18 mouse cellular contexts compared by ENCODE assay signal in genomic region chr11:83063941-83064349, GRCm38 (mm10). TPM values are rescaled to one million over a fixed set of nuclear protein-coding genes. Genes with fewer than 3 reads are reported as not detected.
DNase-seq lines count a peak whose midpoint lies in the region; ATAC-seq and TF ChIP-seq lines count a peak whose summit lies in the region.
"Had no signal": no experiment of that assay in that cellular context is flagged by ENCODE, and none has a peak within 500 bp of the region (broad histone marks: within the 10 kb centered on the region; RNA-seq: fewer than 3 reads in every experiment).

No protein-coding gene starts in this region.

- ATAC-seq in liver, embryonic 15.5 days (ENCODE audit: insufficient read depth) = no peak
- no peak for ATAC-seq in liver, embryonic 12.5 days
- ATAC-seq in megakaryocyte progenitor cell, adult 5-6 weeks (replicated peaks; ENCODE audit: poor library complexity) = peak; percentile 25

- H3K9ac ChIP-seq in liver, embryonic 15.5 days = no peak overlapping the region
- H3K9ac ChIP-seq in liver, embryonic 12.5 days = no peak overlapping the region
- H3K9ac ChIP-seq: lung, embryonic 14.5 days; midbrain, embryonic 12.5 days had no signal

- no peak for TF ChIP-seq POLR2A in bone marrow macrophage, adult 2 months (IDR thresholded peaks at IDR 0.05; ENCODE audit: borderline replicate concordance, low read depth, low read length)

- H3K9me3 ChIP-seq in liver, embryonic 15.5 days (replicated peaks) = no peaks in the 10 kb centered on the region
- H3K9me3 ChIP-seq in liver, embryonic 12.5 days (replicated peaks) = no peaks in the 10 kb centered on the region
- H3K9me3 ChIP-seq in midbrain, embryonic 10.5 days (replicated peaks) = no peaks in the 10 kb centered on the region
- H3K9me3 ChIP-seq: forebrain, embryonic 10.5 days; midbrain, embryonic 12.5 days had no signal

- no peak overlapping the region for H3K4me3 ChIP-seq in liver, embryonic 15.5 days (replicated peaks)
- no peak overlapping the region for H3K4me3 ChIP-seq in liver, embryonic 12.5 days
- H3K4me3 ChIP-seq in bone marrow macrophage, adult 2 months (ENCODE audit: insufficient read depth, low read length) = peak overlapping the region; percentile 18; the same call in 1 of the 2 replicates
- H3K4me3 ChIP-seq in midbrain, embryonic 10.5 days = no peak overlapping the region
- H3K4me3 ChIP-seq: forebrain, embryonic 10.5 days; midbrain, embryonic 12.5 days had no signal

- peak overlapping the region; percentile 61; the same call in 1 of the 2 replicates for H3K27ac ChIP-seq in liver, embryonic 15.5 days (replicated peaks)
- H3K27ac ChIP-seq in liver, embryonic 12.5 days = no peak overlapping the region
- H3K27ac ChIP-seq in bone marrow macrophage, adult 2 months (ENCODE audit: insufficient read depth, low read depth, low read length) = peak overlapping the region; percentile 99
- H3K27ac ChIP-seq in midbrain, embryonic 10.5 days (replicated peaks) = no peak overlapping the region
- H3K27ac ChIP-seq: forebrain, embryonic 10.5 days; midbrain, embryonic 12.5 days had no signal

- DNase-seq in A20 (ENCODE audit: low read depth, low spot score) = peak; percentile 19
- no peak for DNase-seq in gastrocnemius, adult 8-10 months (ENCODE audit: low spot score in 2 of 2)
- no peak for DNase-seq in midbrain, embryonic 10.5 days (ENCODE audit: low spot score)
- DNase-seq: cerebellum, postnatal 14 days; kidney, adult 18-20 months; kidney, postnatal 36 days; left cerebral cortex, postnatal 4 days; lung, embryonic 14.5 days had no signal

- H3K4me2 ChIP-seq in liver, embryonic 15.5 days = peak overlapping the region; percentile 3; the same call in 1 of the 2 replicates
- H3K4me2 ChIP-seq in liver, embryonic 12.5 days = no peak overlapping the region
- H3K4me2 ChIP-seq: lung, embryonic 14.5 days; midbrain, embryonic 12.5 days had no signal

- H3K4me1 ChIP-seq in liver, embryonic 15.5 days (replicated peaks) = 0 out of 2 replicates have a peak, but pooled peaks cover 3% of the 10 kb centered on the region
- no peaks in the 10 kb centered on the region for H3K4me1 ChIP-seq in liver, embryonic 12.5 days
- peaks cover 28% of the 10 kb centered on the region for H3K4me1 ChIP-seq in bone marrow macrophage, adult 2 months (ENCODE audit: control insufficient read depth, insufficient read depth, low read length)
- peaks cover 6% of the 10 kb centered on the region for H3K4me1 ChIP-seq in midbrain, embryonic 10.5 days

- H3K36me3 ChIP-seq in liver, embryonic 15.5 days (replicated peaks) = no peaks in the 10 kb centered on the region
- H3K36me3 ChIP-seq in liver, embryonic 12.5 days = no peaks in the 10 kb centered on the region
- no peaks in the 10 kb centered on the region for H3K36me3 ChIP-seq in midbrain, embryonic 10.5 days
- H3K36me3 ChIP-seq: forebrain, embryonic 10.5 days; midbrain, embryonic 12.5 days had no signal

- TF ChIP-seq CTCF in bone marrow macrophage, adult 2 months (IDR thresholded peaks at IDR 0.05; ENCODE audit: low read depth, low read length) = no peak

- H3K27me3 ChIP-seq in liver, embryonic 15.5 days = no peaks in the 10 kb centered on the region; the same call in 1 of the 2 replicates
- H3K27me3 ChIP-seq in liver, embryonic 12.5 days (replicated peaks) = peaks cover 7% of the 10 kb centered on the region
- H3K27me3 ChIP-seq in midbrain, embryonic 10.5 days (ENCODE audit: low read depth, poor library complexity, severe bottlenecking) = no peaks in the 10 kb centered on the region; the same call in 1 of the 2 replicates
- H3K27me3 ChIP-seq: midbrain, embryonic 12.5 days had no signal

- WGBS in liver, embryonic 15.5 days (ENCODE audit: insufficient replicate concordance) = 31% methylated on average over 3 of the region's 3 CpGs
- WGBS in liver, embryonic 12.5 days (ENCODE audit: insufficient replicate concordance) = 33% methylated on average over 3 of the region's 3 CpGs
- 68% methylated on average over 3 of the region's 3 CpGs for WGBS in midbrain, embryonic 10.5 days

RNA-seq across cellular contexts. Expression of gene Slfn2, which starts 1.0 kb away (rescaled TPM):
- polyA plus RNA-seq in liver, embryonic 15.5 days (2015; fragmentation: Nextera tagmentation; extraction: Ambion mirVana) = 11.6 and 11.7 TPM in 2 replicates
- 3.5 and 3.6 TPM in 2 replicates for polyA plus RNA-seq in liver, embryonic 12.5 days (2016; fragmentation: Nextera tagmentation; extraction: Ambion mirVana)
- polyA plus RNA-seq in bone marrow macrophage, adult 2 months (2012; ENCODE audit: insufficient read depth, insufficient read length, missing spikeins) = 346 and 355 TPM in 2 replicates
- total RNA-seq in megakaryocyte progenitor cell, adult 5-6 weeks (2015) = 13.3 and 20.8 TPM in 2 replicates
- 38.8 and 50.9 TPM in 2 replicates for total RNA-seq in megakaryocyte progenitor cell, adult 5-6 weeks (2017)
- under 1 TPM; 0.48 to 0.62 (median 0.56) TPM for total RNA-seq in gastrocnemius, adult 8-10 months (2022)
- 0.85 and 1.6 TPM in 2 replicates for polyA plus RNA-seq in midbrain, embryonic 10.5 days (2016; fragmentation: Nextera tagmentation; extraction: Ambion mirVana)

RNA-seq across cellular contexts. Expression of gene Slfn8, which starts 43.3 kb away (rescaled TPM):
- polyA plus RNA-seq in liver, embryonic 15.5 days (2015; fragmentation: Nextera tagmentation; extraction: Ambion mirVana) = 0.54 and 1.1 TPM in 2 replicates
- 0.38 and 0.72 TPM in 2 replicates for polyA plus RNA-seq in liver, embryonic 12.5 days (2016; fragmentation: Nextera tagmentation; extraction: Ambion mirVana)
- polyA plus RNA-seq in bone marrow macrophage, adult 2 months (2012; ENCODE audit: insufficient read depth, insufficient read length, missing spikeins) = 63.6 and 69.5 TPM in 2 replicates
- 8.6 and 10.9 TPM in 2 replicates for total RNA-seq in megakaryocyte progenitor cell, adult 5-6 weeks (2015)
- 7.7 and 13.3 TPM in 2 replicates for total RNA-seq in megakaryocyte progenitor cell, adult 5-6 weeks (2017)
- under 1 TPM; 0.17 to 0.36 (median 0.33) TPM for total RNA-seq in gastrocnemius, adult 8-10 months (2022)
- polyA plus RNA-seq in midbrain, embryonic 10.5 days (2016; fragmentation: Nextera tagmentation; extraction: Ambion mirVana) = 0.19 and 0.24 TPM in 2 replicates

RNA-seq across cellular contexts. Expression of gene Slfn1, which starts 52.7 kb away (rescaled TPM):
- polyA plus RNA-seq in liver, embryonic 15.5 days (2015; fragmentation: Nextera tagmentation; extraction: Ambion mirVana) = 1.5 and 1.6 TPM in 2 replicates
- polyA plus RNA-seq in liver, embryonic 12.5 days (2016; fragmentation: Nextera tagmentation; extraction: Ambion mirVana) = 0.08 and 0.13 TPM in 2 replicates
- polyA plus RNA-seq in bone marrow macrophage, adult 2 months (2012; ENCODE audit: insufficient read depth, insufficient read length, missing spikeins) = 12.5 and 15.4 TPM in 2 replicates
- total RNA-seq in megakaryocyte progenitor cell, adult 5-6 weeks (2015) = 2.7 and 3.3 TPM in 2 replicates
- 5.4 and 5.8 TPM in 2 replicates for total RNA-seq in megakaryocyte progenitor cell, adult 5-6 weeks (2017)
- total RNA-seq in gastrocnemius, adult 8-10 months (2022) = not detected
- not detected in 2 replicates for polyA plus RNA-seq in midbrain, embryonic 10.5 days (2016; fragmentation: Nextera tagmentation; extraction: Ambion mirVana)
- total RNA-seq: gastrocnemius, adult 18-20 months; layer of hippocampus, postnatal 14 days; left cerebral cortex, postnatal 4 days had no signal
- polyA plus RNA-seq: embryonic facial prominence, embryonic 11.5 days; forebrain, embryonic 10.5 days; midbrain, embryonic 12.5 days; testis, adult 2 months had no signal

Comparison
In these comparisons a context has a peak if more than half of its experiments do, and no peak if none do; other contexts are left out.
1. H3K27ac ChIP-seq: peak in liver, embryonic 15.5 days (single experiment) and bone marrow macrophage, adult 2 months (single experiment); none in liver, embryonic 12.5 days (single experiment) and midbrain, embryonic 10.5 days (single experiment).
2. RNA of gene Slfn2, which starts 1.0 kb away (polyA plus RNA-seq): 346 to 355 TPM in bone marrow macrophage, adult 2 months; 11.6 to 11.7 TPM in liver, embryonic 15.5 days, 3.5 to 3.6 TPM in liver, embryonic 12.5 days and 0.85 to 1.6 TPM in midbrain, embryonic 10.5 days; every median in the first group is over 10 times any median in the second.
3. RNA of gene Slfn8, which starts 43.3 kb away (polyA plus RNA-seq): 63.6 to 69.5 TPM in bone marrow macrophage, adult 2 months; 0.54 to 1.1 TPM in liver, embryonic 15.5 days, 0.38 to 0.72 TPM in liver, embryonic 12.5 days and 0.19 to 0.24 TPM in midbrain, embryonic 10.5 days; every median in the first group is over 10 times any median in the second.